In genomic region chr6:31369875-31370274, GRCm38 (mm10) we compare ENCODE assay signal across 9 mouse cellular contexts. TPM values are rescaled to one million over a fixed set of nuclear protein-coding genes. Genes with fewer than 3 reads are reported as not detected.
DNase-seq lines count a peak whose midpoint lies in the region; ATAC-seq lines count a peak whose summit lies in the region.
"Had no signal": no experiment of that assay in that cellular context is flagged by ENCODE, and none has a peak within 500 bp of the region (broad histone marks: within the 10 kb centered on the region; RNA-seq: fewer than 3 reads in every experiment).

No protein-coding gene starts in this region.

- H3K27ac ChIP-seq in forebrain, embryonic 14.5 days (ENCODE audit: low read depth, low read length), result no peak overlapping the region
- H3K27ac ChIP-seq in forebrain, embryonic 13.5 days, result no peak overlapping the region

- WGBS in forebrain, embryonic 14.5 days, result 82% methylated on average over 3 of the region's 3 CpGs
- 77% methylated on average over 3 of the region's 3 CpGs for WGBS in forebrain, embryonic 13.5 days

- H3K4me3 ChIP-seq in forebrain, embryonic 14.5 days (ENCODE audit: low read depth, low read length), result no peak overlapping the region
- H3K4me3 ChIP-seq in forebrain, embryonic 13.5 days, result no peak overlapping the region
- H3K4me3 ChIP-seq: lung, embryonic 15.5 days had no signal

- H3K9me3 ChIP-seq in forebrain, embryonic 14.5 days (replicated peaks; ENCODE audit: control insufficient read depth, low read length), result no peaks in the 10 kb centered on the region
- no peaks in the 10 kb centered on the region for H3K9me3 ChIP-seq in forebrain, embryonic 13.5 days (replicated peaks)
- H3K9me3 ChIP-seq: lung, embryonic 15.5 days had no signal

- no peak overlapping the region for H3K9ac ChIP-seq in forebrain, embryonic 14.5 days (ENCODE audit: low read length)
- H3K9ac ChIP-seq in forebrain, embryonic 13.5 days, result no peak overlapping the region
- H3K9ac ChIP-seq: lung, embryonic 15.5 days had no signal

- no peaks in the 10 kb centered on the region for H3K36me3 ChIP-seq in forebrain, embryonic 14.5 days (ENCODE audit: control insufficient read depth, insufficient read depth, low read length)
- H3K36me3 ChIP-seq in forebrain, embryonic 13.5 days (ENCODE audit: poor library complexity, severe bottlenecking), result no peaks in the 10 kb centered on the region
- H3K36me3 ChIP-seq: lung, embryonic 15.5 days had no signal

- peak; percentile 14 for DNase-seq in forebrain, embryonic 14.5 days (ENCODE audit: low spot score)
- DNase-seq in right cerebral cortex, postnatal 4 days, result peak; percentile 29
- no peak for DNase-seq in right cerebral cortex, adult 18-20 months
- peak; percentile 68 to 79 for DNase-seq in cerebellum, postnatal 10 days
- peak; percentile 53 for DNase-seq in lung, postnatal 10 days
- DNase-seq in embryo, embryonic 10.5 days (ENCODE audit: low spot score), result no peak
- no peak for DNase-seq in urinary bladder, postnatal 25 days (ENCODE audit: low spot score)

- ATAC-seq in forebrain, embryonic 14.5 days, result no peak
- no peak for ATAC-seq in forebrain, embryonic 13.5 days

- H3K27me3 ChIP-seq in forebrain, embryonic 14.5 days (replicated peaks; ENCODE audit: control insufficient read depth, insufficient read depth, low read length), result no peaks in the 10 kb centered on the region
- no peaks in the 10 kb centered on the region for H3K27me3 ChIP-seq in forebrain, embryonic 13.5 days
- H3K27me3 ChIP-seq: lung, embryonic 15.5 days had no signal

- H3K4me2 ChIP-seq in forebrain, embryonic 14.5 days (ENCODE audit: low read length), result no peak overlapping the region
- H3K4me2 ChIP-seq in forebrain, embryonic 13.5 days, result no peak overlapping the region
- H3K4me2 ChIP-seq: lung, embryonic 15.5 days had no signal

- no peaks in the 10 kb centered on the region for H3K4me1 ChIP-seq in forebrain, embryonic 14.5 days (ENCODE audit: control insufficient read depth, insufficient read depth, low read length)
- no peaks in the 10 kb centered on the region for H3K4me1 ChIP-seq in forebrain, embryonic 13.5 days

RNA-seq across cellular contexts. Expression of gene Mkln1, which starts 28.7 kb away (rescaled TPM):
- 156 and 167 TPM in 2 replicates for polyA plus RNA-seq in forebrain, embryonic 14.5 days (2014; fragmentation: Nextera tagmentation; extraction: Ambion mirVana)
- polyA plus RNA-seq in forebrain, embryonic 13.5 days (2015; fragmentation: Nextera tagmentation; extraction: Ambion mirVana), result 156 and 182 TPM in 2 replicates

Comparison
In these comparisons a context has a peak if more than half of its experiments do, and no peak if none do; other contexts are left out.
1. DNase-seq: peak in forebrain, embryonic 14.5 days (single experiment), right cerebral cortex, postnatal 4 days (single experiment), cerebellum, postnatal 10 days (2 of 2) and lung, postnatal 10 days (single experiment); none in right cerebral cortex, adult 18-20 months (single experiment), embryo, embryonic 10.5 days (single experiment) and urinary bladder, postnatal 25 days (single experiment).